Mouse (Mus musculus): Measurements from ENCODE around the gene Hhipl1.

Gene Hhipl1

GRCm38 (mm10) chr12:108312432-108312851 is 6.4 kb downstream of the Hhipl1 start:
- DNase-seq (ENCODE audit: low read depth, low spot score), result no peak

- DNase-seq (ENCODE audit: low read depth, low spot score), result no peak
Observed at GRCm38 (mm10) chr12:108313244-108313772, 7.2 kb downstream of the Hhipl1 start.

- DNase-seq (ENCODE audit: low read depth, low spot score), result no peak
Observed at GRCm38 (mm10) chr12:108315818-108316217, 9.7 kb downstream of the Hhipl1 start.

- no peak for DNase-seq (ENCODE audit: low read depth, low spot score)
Observed at GRCm38 (mm10) chr12:108316655-108317054, 10.6 kb downstream of the Hhipl1 start.

- DNase-seq (ENCODE audit: low read depth, low spot score), result no peak
Observed at GRCm38 (mm10) chr12:108317201-108317738, 11.2 kb downstream of the Hhipl1 start.

GRCm38 (mm10) chr12:108317826-108318430 is 11.9 kb downstream of the Hhipl1 start:
- no peak for DNase-seq (ENCODE audit: low read depth, low spot score)

GRCm38 (mm10) chr12:108318499-108318898 is 12.4 kb downstream of the Hhipl1 start:
- no peak for DNase-seq (ENCODE audit: low read depth, low spot score)

- no peak for DNase-seq (ENCODE audit: low read depth, low spot score)
Observed at GRCm38 (mm10) chr12:108320096-108320495, 14.0 kb downstream of the Hhipl1 start.

- no peak for DNase-seq (ENCODE audit: low read depth, low spot score)
Observed at GRCm38 (mm10) chr12:108326401-108326800, 20.3 kb downstream of the Hhipl1 start.

- DNase-seq (ENCODE audit: low read depth, low spot score), result no peak
Observed at GRCm38 (mm10) chr12:108327889-108328491, 21.9 kb downstream of the Hhipl1 start.

GRCm38 (mm10) chr12:108333056-108333455 is 27.0 kb downstream of the Hhipl1 start:
- peak; percentile 59 for DNase-seq (ENCODE audit: low read depth, low spot score)

GRCm38 (mm10) chr12:108333481-108333882 is 27.4 kb downstream of the Hhipl1 start:
- no peak for DNase-seq (ENCODE audit: low read depth, low spot score)

- peak; percentile 99 for DNase-seq (ENCODE audit: low read depth, low spot score)
Observed at GRCm38 (mm10) chr12:108333895-108334445, 27.9 kb downstream of the Hhipl1 start, which contains the start of gene Cyp46a1. Cyp46a1 (plus strand) TSS chr12:108334381.

GRCm38 (mm10) chr12:108334529-108334928 is 28.5 kb downstream of the Hhipl1 start:
- no peak for DNase-seq (ENCODE audit: low read depth, low spot score)

GRCm38 (mm10) chr12:108338572-108339190 is 32.6 kb downstream of the Hhipl1 start:
- DNase-seq (ENCODE audit: low read depth, low spot score), result no peak

GRCm38 (mm10) chr12:108348151-108348550 is 42.1 kb downstream of the Hhipl1 start:
- no peak for DNase-seq (ENCODE audit: low read depth, low spot score)

GRCm38 (mm10) chr12:108349026-108349425 is 43.0 kb downstream of the Hhipl1 start:
- no peak for DNase-seq (ENCODE audit: low read depth, low spot score)

GRCm38 (mm10) chr12:108350931-108351330 is 44.9 kb downstream of the Hhipl1 start:
- DNase-seq (ENCODE audit: low read depth, low spot score), result no peak

GRCm38 (mm10) chr12:108352371-108353136 is 46.5 kb downstream of the Hhipl1 start:
- no peak for DNase-seq (ENCODE audit: low read depth, low spot score)

- DNase-seq (ENCODE audit: low read depth, low spot score), result no peak
Observed at GRCm38 (mm10) chr12:108354284-108354683, 48.2 kb downstream of the Hhipl1 start.

GRCm38 (mm10) chr12:108355271-108355670 is 49.2 kb downstream of the Hhipl1 start:
- DNase-seq (ENCODE audit: low read depth, low spot score), result no peak

All from retina, adult 2 months (tissue).